In genomic region chr11:113175323-113175722, GRCm38 (mm10) we compare ENCODE assay signal across 8 mouse cellular contexts.
A peak's percentile ranks its signal among the peaks of the same experiment; 100 is the strongest.
DNase-seq lines count a peak whose midpoint lies in the region; ATAC-seq lines count a peak whose summit lies in the region.

No protein-coding gene starts in this region.

- H3K27me3 ChIP-seq in limb, embryonic 11.5 days (ENCODE audit: control insufficient read depth, insufficient read depth, low read length): no peaks in the 10 kb centered on the region

- H3K4me2 ChIP-seq in limb, embryonic 11.5 days (ENCODE audit: low read depth, severe bottlenecking): no peak overlapping the region

- H3K4me1 ChIP-seq in limb, embryonic 11.5 days (ENCODE audit: control insufficient read depth, insufficient read depth, low read length): peaks cover 35% of the 10 kb centered on the region

- no peak overlapping the region for H3K9ac ChIP-seq in limb, embryonic 11.5 days (ENCODE audit: low read length)

- no peaks in the 10 kb centered on the region for H3K9me3 ChIP-seq in limb, embryonic 11.5 days (ENCODE audit: control insufficient read depth, low read length)

- no peak overlapping the region for H3K27ac ChIP-seq in limb, embryonic 11.5 days (replicated peaks; ENCODE audit: low read depth, low read length)

- peak; percentile 22 to 47 for DNase-seq in adrenal gland, adult 18-20 months (ENCODE audit: low spot score in 2 of 2)
- DNase-seq in adrenal gland, adult 8-10 months: no peak
- peak; percentile 62 to 69 for DNase-seq in kidney, postnatal 4 days
- no peak for DNase-seq in kidney, adult 9 months
- DNase-seq in adipocyte (ENCODE audit: low spot score): peak; percentile 39
- DNase-seq in limb, embryonic 11.5 days (ENCODE audit: low spot score): peak; percentile 74
- peak; percentile 44 for DNase-seq in thymus, postnatal 25 days
- DNase-seq in right cerebral cortex, postnatal 25 days: no peak

- ATAC-seq in limb, embryonic 11.5 days (ENCODE audit: insufficient number of reproducible peaks, low FRiP score, low TSS enrichment, low read depth): no peak

- no peak overlapping the region for H3K4me3 ChIP-seq in limb, embryonic 11.5 days (ENCODE audit: low read depth, low read length)

- WGBS in limb, embryonic 11.5 days: 32% methylated on average over 6 of the region's 6 CpGs

- no peaks in the 10 kb centered on the region for H3K36me3 ChIP-seq in limb, embryonic 11.5 days (ENCODE audit: control insufficient read depth, insufficient read depth, low read length)

Comparison
In these comparisons a context has a peak if more than half of its experiments do, and no peak if none do; other contexts are left out.
1. DNase-seq: peak in adrenal gland, adult 18-20 months (2 of 2), kidney, postnatal 4 days (2 of 2), adipocyte (single experiment), limb, embryonic 11.5 days (single experiment) and thymus, postnatal 25 days (single experiment); none in adrenal gland, adult 8-10 months (single experiment), kidney, adult 9 months (single experiment) and right cerebral cortex, postnatal 25 days (single experiment).